Mouse (Mus musculus): ENCODE results near the gene Ergic1.

DNA sequence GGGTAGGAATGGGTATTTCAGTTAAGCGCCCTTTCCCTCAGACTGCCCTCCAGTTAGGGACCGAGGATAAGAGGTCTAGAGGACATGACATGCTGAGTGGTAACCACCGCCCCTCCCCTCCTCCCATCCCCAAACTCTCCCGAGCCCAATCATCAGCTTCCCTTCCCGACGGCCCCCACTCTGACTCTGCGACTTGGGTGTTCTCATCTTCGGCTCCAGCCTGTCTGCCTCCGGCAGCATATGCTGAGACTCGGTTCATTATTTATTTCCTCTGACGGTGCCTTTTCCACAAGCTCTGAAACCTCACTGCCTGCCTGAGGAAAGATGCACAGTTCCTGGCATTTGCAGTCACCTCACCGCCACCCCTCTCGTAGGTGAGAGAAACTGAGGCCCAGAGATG lies 86.0 kb downstream of the Ergic1 start:
- no peak for TF ChIP-seq CTCF (IDR thresholded peaks at IDR 0.05; ENCODE audit: control insufficient read depth, insufficient read depth, insufficient read length)
- TF ChIP-seq MYOD1 (IDR thresholded peaks at IDR 0.05; ENCODE audit: control insufficient read depth, insufficient read length, low read depth) = no peak
- TF ChIP-seq USF1 (IDR thresholded peaks at IDR 0.05; ENCODE audit: low read depth) = no peak
- TF ChIP-seq CEBPB (IDR thresholded peaks at IDR 0.05; ENCODE audit: low read depth) = no peak
- TF ChIP-seq MAX (IDR thresholded peaks at IDR 0.05) = no peak
